Mouse (Mus musculus) cerebellum, adult 2 months (tissue): ENCODE results near the gene Gadd45a.

Experiments used
- CTCF ChIP-seq: fragments of 200-500 bp; IDR thresholded peaks from 2 replicates; pipeline ENCODE4 v1.5.1; 2011; ENCODE audit warnings: low read depth, mild to moderate bottlenecking, control low read depth, low read length, moderate library complexity, borderline replicate concordance; ENCODE audit not compliant: insufficient read depth
- POLR2A ChIP-seq: fragments of 200-500 bp; IDR thresholded peaks from 2 replicates; pipeline ENCODE4 v1.6.1; 2011; ENCODE audit warnings: low read length, control low read depth, borderline replicate concordance; ENCODE audit not compliant: insufficient read depth

- no peak for TF ChIP-seq CTCF
- no peak for TF ChIP-seq POLR2A
Observed at GRCm38 (mm10) chr6:67077477-67077876, 40.2 kb upstream of the Gadd45a start.
